Mouse (Mus musculus) left cerebral cortex, adult 2 months (tissue): Measurements from ENCODE around the gene Dohh. TPM values are rescaled to one million over a fixed set of nuclear protein-coding genes. Genes with fewer than 3 reads are reported as not detected.
A peak's percentile ranks its signal among the peaks of the same experiment; 100 is the strongest.

Experiments
- DNase-seq, 2 experiments: peaks; one replicate each; pipeline ENCODE4 v3.0.0; 2021 to 2022; ENCODE audit warnings: low spot score in 2 of 2, mixed read lengths in 1 of 2; ENCODE audit errors: extremely low spot score in 1 of 2
- H3K27ac ChIP-seq: fragments of 200-600 bp; 2 replicates; pipeline ENCODE4 v1.8.1; 2022
- H3K4me3 ChIP-seq: fragments of 200-600 bp; 2 replicates; pipeline ENCODE4 v1.8.1; 2022
- CTCF ChIP-seq: fragments of 200-600 bp; IDR thresholded peaks from 2 replicates; pipeline ENCODE4 v1.8.1; 2022; ENCODE audit warnings: antibody characterized with exemption, mild to moderate bottlenecking, moderate library complexity
- intact Hi-C: fragments of 180-260 bp; cut with DNase I; formaldehyde crosslinking; loops from one replicate; pipeline ENCODE4 v1.15.1; 2025
- total RNA-seq, 2 experiments: library from RNA; stranded (reverse); gene quantifications; 2 replicates each; pipeline ENCODE4 v1.2.3; 2021

The Dohh gene
- total RNA-seq, 2 experiments from 2014 or later = 87.1 to 95.1 TPM

GRCm38 (mm10) chr10:81389801-81390677 lies 5.8 kb downstream of the Dohh start:
- peak; percentile 70 to 79 for DNase-seq
- Histone ChIP-seq H3K27ac (no peak overlapping the region), H3K4me3 (no peak overlapping the region)
- peak; percentile 94 for TF ChIP-seq CTCF
- intact Hi-C loops = loop anchor here (1.0 kb wide), 1 partner anchor 60 kb away; no protein-coding TSS in a partner anchor

GRCm38 (mm10) chr10:81390678-81390965 lies 6.4 kb downstream of the Dohh start:
- no peak for DNase-seq
- no peak overlapping the region for H3K27ac ChIP-seq
- H3K4me3 ChIP-seq = no peak overlapping the region
- intact Hi-C loops = no loop called here
- TF ChIP-seq CTCF = no peak

GRCm38 (mm10) chr10:81392270-81392669 lies 8.0 kb downstream of the Dohh start:
- intact Hi-C loops = no loop called here
- TF ChIP-seq CTCF = no peak
- no peak for DNase-seq
- Histone ChIP-seq H3K27ac (no peak overlapping the region), H3K4me3 (no peak overlapping the region)

GRCm38 (mm10) chr10:81392781-81393185 lies 8.6 kb downstream of the Dohh start, which contains the start of gene Smim24:
Gene Smim24 (plus strand): TSS chr10:81393051.
- DNase-seq = no peak
- intact Hi-C loops = no loop called here
- Histone ChIP-seq H3K27ac (no peak within 1 kb of the TSS; the same call in 1 of the 2 replicates), H3K4me3 (no peak within 1 kb of the TSS)
- TF ChIP-seq CTCF = no peak

GRCm38 (mm10) chr10:81393456-81394063 lies 9.3 kb downstream of the Dohh start:
- intact Hi-C loops = no loop called here
- Histone ChIP-seq H3K27ac (no peak overlapping the region; the same call in 1 of the 2 replicates), H3K4me3 (no peak overlapping the region)
- TF ChIP-seq CTCF = no peak
- DNase-seq = no peak

- intact Hi-C loops = loop anchor here (1.0 kb wide), 1 partner anchor 55 kb away; no protein-coding TSS in a partner anchor
- H3K4me3 ChIP-seq = no peak overlapping the region
- DNase-seq = peak; percentile 58 to 63
- TF ChIP-seq CTCF = peak; percentile 96
- H3K27ac ChIP-seq = no peak overlapping the region
Measured at GRCm38 (mm10) chr10:81395127-81395526, 10.9 kb downstream of the Dohh start.

GRCm38 (mm10) chr10:81395865-81396264 lies 11.6 kb downstream of the Dohh start:
- TF ChIP-seq CTCF = no peak
- intact Hi-C loops = loop anchor here (1.0 kb wide), 1 partner anchor 54 kb away; no protein-coding TSS in a partner anchor
- Histone ChIP-seq H3K4me3 (no peak overlapping the region), H3K27ac (no peak overlapping the region)
- no peak for DNase-seq

GRCm38 (mm10) chr10:81396749-81397148 lies 12.5 kb downstream of the Dohh start:
- H3K27ac ChIP-seq = no peak overlapping the region
- H3K4me3 ChIP-seq = no peak overlapping the region
- intact Hi-C loops = no loop called here
- no peak for TF ChIP-seq CTCF
- no peak for DNase-seq

- Histone ChIP-seq H3K4me3 (no peak overlapping the region), H3K27ac (no peak overlapping the region)
- DNase-seq = no peak
- intact Hi-C loops = no loop called here
- TF ChIP-seq CTCF = no peak
Measured at GRCm38 (mm10) chr10:81399296-81399695, 15.1 kb downstream of the Dohh start.

GRCm38 (mm10) chr10:81399798-81400308 lies 15.6 kb downstream of the Dohh start:
- DNase-seq = no peak
- H3K27ac ChIP-seq = no peak overlapping the region
- no peak for TF ChIP-seq CTCF
- intact Hi-C loops = no loop called here
- H3K4me3 ChIP-seq = no peak overlapping the region; the same call in 1 of the 2 replicates

GRCm38 (mm10) chr10:81400371-81401204 lies 16.4 kb downstream of the Dohh start:
- no peak for DNase-seq
- TF ChIP-seq CTCF = no peak
- Histone ChIP-seq H3K27ac (peak overlapping the region; percentile 85), H3K4me3 (peak overlapping the region; percentile 31)
- intact Hi-C loops = no loop called here

GRCm38 (mm10) chr10:81401205-81401520 lies 16.9 kb downstream of the Dohh start:
- H3K4me3 ChIP-seq = no peak overlapping the region
- peak overlapping the region; percentile 85 for H3K27ac ChIP-seq
- DNase-seq = no peak
- intact Hi-C loops = no loop called here
- TF ChIP-seq CTCF = no peak
